Mouse (Mus musculus): ENCODE measurements around the gene B3galnt2. TPM values are rescaled to one million over a fixed set of nuclear protein-coding genes. Genes with fewer than 3 reads are reported as not detected.

B3galnt2 gene
- polyA plus RNA-seq, 1 experiment from 2014 or later = 42.9 TPM

DNA sequence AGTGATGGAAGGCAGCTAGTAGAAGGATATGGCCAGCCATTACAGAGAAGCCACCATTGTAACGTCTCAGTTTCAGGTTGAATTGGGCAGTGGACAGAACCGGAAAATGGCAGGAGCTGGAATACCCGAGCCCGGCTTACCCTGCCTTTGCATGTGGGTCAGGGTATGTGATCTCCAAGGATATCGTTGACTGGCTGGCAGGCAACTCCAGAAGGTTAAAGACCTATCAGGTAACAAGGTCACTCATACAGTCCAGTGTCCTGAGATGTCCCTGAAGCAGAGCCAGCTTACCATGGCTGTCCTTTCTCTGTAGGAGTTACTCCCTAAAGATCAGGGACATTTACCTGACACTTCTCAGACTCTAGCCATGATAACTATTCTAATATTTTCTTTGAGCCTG, 40.8 kb downstream of the B3galnt2 start:
- Histone ChIP-seq H3K9ac (ENCODE audit: low read depth, low read length) (no peak overlapping the region), H3K27me3 (ENCODE audit: control insufficient read depth, insufficient read depth, low read length) (no peaks in the 10 kb centered on the region), H3K36me3 (ENCODE audit: control insufficient read depth, insufficient read depth, low read length) (peaks cover 80% of the 10 kb centered on the region), H3K4me2 (replicated peaks; ENCODE audit: low read depth, low read length) (no peak overlapping the region), H3K27ac (ENCODE audit: low read depth, low read length) (no peak overlapping the region), H3K4me1 (ENCODE audit: control insufficient read depth, insufficient read depth, low read length) (no peaks in the 10 kb centered on the region), H3K4me3 (ENCODE audit: low read length) (no peak overlapping the region), H3K9me3 (ENCODE audit: control insufficient read depth, low read length) (no peaks in the 10 kb centered on the region)
- 78% methylated on average over 5 of the region's 5 CpGs for WGBS
- ATAC-seq (ENCODE audit: low FRiP score, low TSS enrichment) = no peak

DNA sequence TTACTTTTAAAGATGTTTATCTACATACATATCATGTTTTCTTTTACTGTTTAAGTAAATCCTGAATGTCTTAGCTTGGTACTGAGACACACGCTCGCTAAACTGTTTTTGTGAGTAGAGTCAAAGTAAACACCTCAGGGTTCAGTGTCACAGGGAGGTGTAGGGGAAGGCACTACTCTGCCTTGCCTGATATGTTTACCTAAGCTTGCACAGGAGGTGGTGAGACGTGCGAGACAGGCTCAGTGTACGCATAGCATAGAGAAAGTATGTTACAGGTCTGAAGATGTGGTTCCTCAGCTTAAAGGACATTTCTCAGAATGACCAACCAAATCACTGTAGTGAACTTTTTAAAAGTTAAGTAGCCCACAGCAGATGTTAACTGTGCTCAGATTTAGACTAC, 43.2 kb downstream of the B3galnt2 start:
- H3K27me3 ChIP-seq (ENCODE audit: control insufficient read depth, insufficient read depth, low read length) = no peaks in the 10 kb centered on the region
- no peak for ATAC-seq (ENCODE audit: low FRiP score, low TSS enrichment)
- no peak overlapping the region for H3K9ac ChIP-seq (ENCODE audit: low read depth, low read length)
- peaks cover 81% of the 10 kb centered on the region for H3K36me3 ChIP-seq (ENCODE audit: control insufficient read depth, insufficient read depth, low read length)
- H3K27ac ChIP-seq (ENCODE audit: low read depth, low read length) = no peak overlapping the region
- 78% methylated on average over 5 of the region's 5 CpGs for WGBS
- H3K4me1 ChIP-seq (ENCODE audit: control insufficient read depth, insufficient read depth, low read length) = no peaks in the 10 kb centered on the region
- H3K4me3 ChIP-seq (ENCODE audit: low read length) = no peak overlapping the region
- no peaks in the 10 kb centered on the region for H3K9me3 ChIP-seq (ENCODE audit: control insufficient read depth, low read length)
- H3K4me2 ChIP-seq (replicated peaks; ENCODE audit: low read depth, low read length) = no peak overlapping the region

DNA sequence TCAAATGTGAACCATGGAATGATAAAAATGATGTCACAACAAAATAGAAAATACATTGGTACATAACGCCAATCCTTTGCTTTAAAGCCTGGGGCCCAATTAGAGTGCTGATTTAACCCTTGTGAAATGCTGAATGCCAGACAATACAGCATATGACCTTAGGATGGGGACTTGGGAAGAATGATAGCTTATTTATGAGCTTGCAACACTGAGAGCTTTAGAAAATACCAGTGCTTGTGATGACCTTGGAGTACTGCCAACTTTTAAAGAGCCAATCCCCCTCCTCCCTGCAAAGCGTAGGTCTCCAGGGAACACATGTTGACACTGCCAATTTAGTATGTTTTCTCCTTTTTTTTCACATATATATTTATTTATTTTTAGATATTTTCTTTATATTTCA, 48.4 kb downstream of the B3galnt2 start:
- no peak overlapping the region for H3K4me2 ChIP-seq (replicated peaks; ENCODE audit: low read depth, low read length)
- H3K4me3 ChIP-seq (ENCODE audit: low read length) = no peak overlapping the region
- H3K9ac ChIP-seq (ENCODE audit: low read depth, low read length) = no peak overlapping the region
- ATAC-seq (ENCODE audit: low FRiP score, low TSS enrichment) = no peak
- no peaks in the 10 kb centered on the region for H3K9me3 ChIP-seq (ENCODE audit: control insufficient read depth, low read length)
- H3K27ac ChIP-seq (ENCODE audit: low read depth, low read length) = no peak overlapping the region
- H3K36me3 ChIP-seq (ENCODE audit: control insufficient read depth, insufficient read depth, low read length) = peaks cover 59% of the 10 kb centered on the region
- H3K4me1 ChIP-seq (ENCODE audit: control insufficient read depth, insufficient read depth, low read length) = no peaks in the 10 kb centered on the region
- WGBS = 58% methylated on average over 2 of the region's 2 CpGs
- no peaks in the 10 kb centered on the region for H3K27me3 ChIP-seq (ENCODE audit: control insufficient read depth, insufficient read depth, low read length)

DNA sequence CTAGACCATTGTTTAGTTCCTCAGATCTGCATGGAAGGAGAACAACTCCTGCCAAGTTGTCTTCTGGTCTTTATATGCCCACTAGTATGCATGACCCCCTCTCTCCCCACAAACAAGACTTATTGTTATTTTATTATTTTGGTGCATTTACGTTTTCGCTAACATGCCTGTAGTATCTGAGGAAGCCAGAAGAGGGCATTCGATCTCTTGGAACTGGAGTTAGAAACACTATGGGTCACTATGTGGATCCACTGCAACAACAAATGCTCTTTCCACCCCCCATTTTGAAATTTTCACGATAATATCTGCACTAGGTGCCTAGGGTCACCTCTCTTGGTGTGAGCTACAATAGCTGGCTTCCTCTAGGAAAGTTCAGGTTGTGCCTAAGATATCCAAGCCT, 49.8 kb downstream of the B3galnt2 start:
- Histone ChIP-seq H3K4me3 (ENCODE audit: low read length) (no peak overlapping the region), H3K9ac (ENCODE audit: low read depth, low read length) (no peak overlapping the region), H3K27ac (ENCODE audit: low read depth, low read length) (no peak overlapping the region), H3K27me3 (ENCODE audit: control insufficient read depth, insufficient read depth, low read length) (no peaks in the 10 kb centered on the region), H3K9me3 (ENCODE audit: control insufficient read depth, low read length) (no peaks in the 10 kb centered on the region), H3K4me2 (replicated peaks; ENCODE audit: low read depth, low read length) (no peak overlapping the region), H3K36me3 (ENCODE audit: control insufficient read depth, insufficient read depth, low read length) (peaks cover 53% of the 10 kb centered on the region), H3K4me1 (ENCODE audit: control insufficient read depth, insufficient read depth, low read length) (no peaks in the 10 kb centered on the region)
- ATAC-seq (ENCODE audit: low FRiP score, low TSS enrichment) = no peak
- 84% methylated on average over 4 of the region's 4 CpGs for WGBS

DNA sequence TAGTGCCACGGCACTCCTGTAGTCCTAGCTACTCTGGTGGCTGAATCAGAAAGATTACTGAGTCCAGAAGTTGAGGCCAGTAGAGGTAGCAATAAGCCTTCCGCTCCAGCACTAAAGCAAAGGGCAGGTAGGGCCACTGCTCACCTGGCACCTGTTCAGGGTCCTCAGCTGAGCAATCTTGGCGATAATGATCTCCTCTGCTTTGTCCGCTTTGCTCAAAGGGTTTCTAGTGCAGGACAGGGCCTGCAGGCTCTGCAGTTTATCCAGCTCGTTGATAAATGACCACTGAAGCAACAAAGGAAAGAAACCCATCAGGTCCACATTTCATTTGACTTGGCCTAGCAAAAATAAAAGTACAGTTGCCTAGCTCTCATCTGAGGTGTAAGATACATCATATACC, 50.7 kb downstream of the B3galnt2 start:
- peaks cover 43% of the 10 kb centered on the region for H3K36me3 ChIP-seq (ENCODE audit: control insufficient read depth, insufficient read depth, low read length)

DNA sequence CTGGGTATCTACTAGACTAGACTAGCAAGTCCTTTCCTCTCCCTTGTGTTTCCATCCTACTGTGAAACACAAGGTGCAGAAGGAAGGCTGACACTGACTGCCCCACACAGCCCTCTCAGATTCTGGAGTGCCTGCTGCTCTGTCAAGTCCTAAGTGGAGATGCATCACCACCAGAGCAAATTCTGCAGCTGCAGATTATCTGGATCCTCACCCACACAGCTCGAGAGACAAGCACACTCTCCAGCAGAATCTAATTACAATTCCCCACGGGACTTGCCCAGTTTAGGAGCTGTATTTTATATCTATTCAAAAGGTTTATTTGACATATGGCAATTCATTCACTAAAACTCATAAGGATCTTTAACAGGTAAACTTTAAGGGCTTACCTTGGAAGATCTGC, 51.8 kb downstream of the B3galnt2 start:
- peaks cover 34% of the 10 kb centered on the region for H3K36me3 ChIP-seq (ENCODE audit: control insufficient read depth, insufficient read depth, low read length)
- WGBS = 78% methylated on average over 2 of the region's 2 CpGs

More for the DNA sequence above, 50.7 kb downstream of the B3galnt2 start:
- 91% methylated on average over 5 of the region's 5 CpGs for WGBS
- Histone ChIP-seq H3K4me3 (ENCODE audit: low read length) (no peak overlapping the region), H3K4me2 (replicated peaks; ENCODE audit: low read depth, low read length) (no peak overlapping the region), H3K4me1 (ENCODE audit: control insufficient read depth, insufficient read depth, low read length) (no peaks in the 10 kb centered on the region), H3K9me3 (ENCODE audit: control insufficient read depth, low read length) (no peaks in the 10 kb centered on the region), H3K9ac (ENCODE audit: low read depth, low read length) (no peak overlapping the region), H3K27ac (ENCODE audit: low read depth, low read length) (no peak overlapping the region), H3K27me3 (ENCODE audit: control insufficient read depth, insufficient read depth, low read length) (no peaks in the 10 kb centered on the region)
- no peak for ATAC-seq (ENCODE audit: low FRiP score, low TSS enrichment)

DNA sequence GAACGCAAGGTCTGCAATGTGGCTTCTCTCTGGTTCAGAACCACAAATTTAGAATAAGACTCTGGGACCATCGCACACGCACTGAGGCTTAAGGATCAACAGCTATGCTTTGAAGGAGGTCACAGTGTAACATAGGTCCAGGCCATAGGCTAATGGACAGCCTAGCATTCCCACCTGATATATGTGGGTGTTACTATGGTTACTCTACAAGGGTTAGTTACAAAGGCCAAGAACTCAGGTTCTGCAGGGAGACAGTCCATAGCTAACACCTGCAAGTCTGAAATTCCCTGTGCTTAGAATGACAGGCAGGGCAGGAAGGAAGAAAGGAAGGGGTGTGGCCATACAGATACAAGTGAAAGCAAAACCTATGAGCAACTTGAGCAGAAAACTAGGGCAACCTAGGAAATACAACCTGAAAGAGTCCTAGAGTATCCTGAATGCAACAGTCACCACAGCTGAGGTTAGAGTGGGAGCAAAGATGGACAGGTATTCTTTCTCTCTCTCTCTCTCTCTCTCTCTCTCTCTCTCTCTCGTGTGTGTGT, 57.3 kb downstream of the B3galnt2 start:
- no peaks in the 10 kb centered on the region for H3K9me3 ChIP-seq (ENCODE audit: control insufficient read depth, low read length)

More for the DNA sequence above, 51.8 kb downstream of the B3galnt2 start:
- H3K9ac ChIP-seq (ENCODE audit: low read depth, low read length) = no peak overlapping the region
- no peak overlapping the region for H3K27ac ChIP-seq (ENCODE audit: low read depth, low read length)
- ATAC-seq (ENCODE audit: low FRiP score, low TSS enrichment) = no peak
- no peaks in the 10 kb centered on the region for H3K27me3 ChIP-seq (ENCODE audit: control insufficient read depth, insufficient read depth, low read length)
- H3K4me3 ChIP-seq (ENCODE audit: low read length) = no peak overlapping the region
- no peak overlapping the region for H3K4me2 ChIP-seq (replicated peaks; ENCODE audit: low read depth, low read length)
- H3K9me3 ChIP-seq (ENCODE audit: control insufficient read depth, low read length) = no peaks in the 10 kb centered on the region
- no peaks in the 10 kb centered on the region for H3K4me1 ChIP-seq (ENCODE audit: control insufficient read depth, insufficient read depth, low read length)

DNA sequence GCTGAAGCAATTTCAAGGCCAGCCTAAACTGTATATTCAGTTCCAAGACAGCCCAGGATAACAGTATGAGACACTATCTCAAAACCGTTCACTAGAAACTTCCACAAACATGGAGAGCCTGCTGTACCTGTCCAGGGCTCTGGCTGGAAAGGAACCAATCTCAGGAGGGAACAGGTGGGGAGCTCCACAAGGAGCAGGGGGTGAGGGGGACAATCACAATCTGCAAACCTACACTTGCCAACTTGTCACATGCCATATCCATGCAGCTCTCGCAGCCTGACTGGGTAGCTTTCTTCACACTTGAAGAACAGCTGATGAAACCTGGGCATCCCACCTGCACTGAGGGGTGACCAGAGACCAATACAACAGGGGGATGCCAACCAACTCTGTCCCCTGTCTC, 59.7 kb downstream of the B3galnt2 start:
- no peak overlapping the region for H3K4me2 ChIP-seq (replicated peaks; ENCODE audit: low read depth, low read length)

More for the DNA sequence above, 57.3 kb downstream of the B3galnt2 start:
- no peak overlapping the region for H3K27ac ChIP-seq (ENCODE audit: low read depth, low read length)
- H3K36me3 ChIP-seq (ENCODE audit: control insufficient read depth, insufficient read depth, low read length) = peaks cover 30% of the 10 kb centered on the region
- H3K27me3 ChIP-seq (ENCODE audit: control insufficient read depth, insufficient read depth, low read length) = no peaks in the 10 kb centered on the region
- H3K4me3 ChIP-seq (ENCODE audit: low read length) = no peak overlapping the region
- H3K9ac ChIP-seq (ENCODE audit: low read depth, low read length) = no peak overlapping the region
- no peak overlapping the region for H3K4me2 ChIP-seq (replicated peaks; ENCODE audit: low read depth, low read length)
- 97% methylated on average over 4 of the region's 4 CpGs for WGBS
- H3K4me1 ChIP-seq (ENCODE audit: control insufficient read depth, insufficient read depth, low read length) = no peaks in the 10 kb centered on the region
- ATAC-seq (ENCODE audit: low FRiP score, low TSS enrichment) = no peak

DNA sequence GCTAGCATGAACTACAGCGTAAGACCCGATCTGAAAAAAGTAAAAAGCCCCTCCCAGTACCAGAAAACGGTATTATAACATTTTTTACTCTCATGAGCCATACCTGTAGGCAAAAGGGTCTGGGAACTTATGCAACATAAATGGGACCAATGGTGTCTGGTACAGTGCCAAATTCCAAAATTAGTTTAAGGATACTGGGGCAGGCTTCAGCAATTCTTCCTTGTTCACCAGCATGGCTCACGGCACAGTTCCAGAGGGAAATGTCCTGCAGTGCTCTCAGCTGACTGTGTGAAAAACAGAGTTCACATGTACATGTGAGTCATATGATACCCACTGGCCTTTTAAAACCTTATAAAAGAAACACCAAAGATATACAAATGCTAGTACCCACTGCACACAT, 60.3 kb downstream of the B3galnt2 start:
- Histone ChIP-seq H3K27ac (ENCODE audit: low read depth, low read length) (no peak overlapping the region), H3K36me3 (ENCODE audit: control insufficient read depth, insufficient read depth, low read length) (peaks cover 32% of the 10 kb centered on the region), H3K4me2 (replicated peaks; ENCODE audit: low read depth, low read length) (no peak overlapping the region), H3K27me3 (ENCODE audit: control insufficient read depth, insufficient read depth, low read length) (no peaks in the 10 kb centered on the region), H3K9me3 (ENCODE audit: control insufficient read depth, low read length) (no peaks in the 10 kb centered on the region), H3K4me1 (ENCODE audit: control insufficient read depth, insufficient read depth, low read length) (no peaks in the 10 kb centered on the region), H3K4me3 (ENCODE audit: low read length) (no peak overlapping the region), H3K9ac (ENCODE audit: low read depth, low read length) (no peak overlapping the region)
- ATAC-seq (ENCODE audit: low FRiP score, low TSS enrichment) = no peak
- 98% methylated on average over 4 of the region's 4 CpGs for WGBS

More for the DNA sequence above, 59.7 kb downstream of the B3galnt2 start:
- Histone ChIP-seq H3K4me3 (ENCODE audit: low read length) (no peak overlapping the region), H3K9me3 (ENCODE audit: control insufficient read depth, low read length) (no peaks in the 10 kb centered on the region), H3K4me1 (ENCODE audit: control insufficient read depth, insufficient read depth, low read length) (no peaks in the 10 kb centered on the region), H3K9ac (ENCODE audit: low read depth, low read length) (no peak overlapping the region), H3K27me3 (ENCODE audit: control insufficient read depth, insufficient read depth, low read length) (no peaks in the 10 kb centered on the region), H3K27ac (ENCODE audit: low read depth, low read length) (no peak overlapping the region), H3K36me3 (ENCODE audit: control insufficient read depth, insufficient read depth, low read length) (peaks cover 30% of the 10 kb centered on the region)
- no peak for ATAC-seq (ENCODE audit: low FRiP score, low TSS enrichment)
- WGBS = 88% methylated on average over 2 of the region's 2 CpGs
